Mouse (Mus musculus) intestine, postnatal 0 days (tissue): ENCODE results near the gene Bst1. TPM values are rescaled to one million over a fixed set of nuclear protein-coding genes. Genes with fewer than 3 reads are reported as not detected.

Experiments
- ATAC-seq: fragments of 200-750 bp; cut with Nextera tagmentation; 2 replicates; pipeline ENCODE4 v1.8.0; 2017; ENCODE audit warnings: mild to moderate bottlenecking, moderate TSS enrichment, moderate library complexity
- H3K27ac ChIP-seq: fragments of 300-500 bp; sonication (generic); 2 replicates; pipeline ENCODE4 v1.5.1; 2014; ENCODE audit warnings: mild to moderate bottlenecking, low read depth, low read length, moderate library complexity
- H3K27me3 ChIP-seq: fragments of 300-500 bp; sonication (generic); replicated peaks from 2 replicates; pipeline ENCODE4 v1.6.1; 2014; ENCODE audit warnings: low read length, mixed read lengths; ENCODE audit not compliant: control insufficient read depth, insufficient read depth
- H3K36me3 ChIP-seq: fragments of 300-500 bp; sonication (generic); 2 replicates; pipeline ENCODE4 v1.6.1; 2014; ENCODE audit warnings: mild to moderate bottlenecking, moderate library complexity; ENCODE audit not compliant: control insufficient read depth, insufficient read depth
- H3K4me1 ChIP-seq: fragments of 300-500 bp; sonication (generic); replicated peaks from 2 replicates; pipeline ENCODE4 v1.6.1; 2014; ENCODE audit warnings: antibody characterized with exemption, low read length, mixed read lengths; ENCODE audit not compliant: control insufficient read depth, insufficient read depth
- H3K4me2 ChIP-seq: fragments of 300-500 bp; sonication (generic); replicated peaks from 2 replicates; pipeline ENCODE4 v1.6.1; 2014; ENCODE audit warnings: low read depth, mild to moderate bottlenecking, moderate library complexity
- H3K4me3 ChIP-seq: fragments of 300-500 bp; sonication (generic); 2 replicates; pipeline ENCODE4 v1.5.1; 2014; ENCODE audit warnings: low read depth, low read length
- H3K9ac ChIP-seq: fragments of 300-500 bp; sonication (generic); 2 replicates; pipeline ENCODE4 v1.6.1; 2014; ENCODE audit warnings: mild to moderate bottlenecking, low read depth, low read length
- H3K9me3 ChIP-seq: fragments of 300-500 bp; sonication (generic); 2 replicates; pipeline ENCODE4 v1.6.1; 2016; ENCODE audit warnings: mixed run types; ENCODE audit not compliant: control insufficient read depth
- CTCF ChIP-seq: sonication (generic); IDR thresholded peaks from 2 replicates; pipeline ENCODE4 v1.5.1; 2016; ENCODE audit warnings: low read depth, mild to moderate bottlenecking, control low read depth, antibody characterized with exemption, moderate library complexity
- WGBS: fragments of 180-500 bp; shearing (Covaris S2); extraction: QIAGEN DNeasy Blood & Tissue Kit; methylation state at CpG from one replicate; pipeline ENCODE4 v1.1.7; 2014; 5-methylcytosine and 5-hydroxymethylcytosine counted together
- polyA plus RNA-seq: library from polyadenylated mRNA; unstranded; fragments of >200 nt; fragmentation: Nextera tagmentation; extraction: Ambion mirVana; gene quantifications from 2 replicates; pipeline ENCODE4 v1.2.1, GENCODE M21; 2015

Gene Bst1
- polyA plus RNA-seq, 1 experiment from 2014 or later: 142 TPM

DNA sequence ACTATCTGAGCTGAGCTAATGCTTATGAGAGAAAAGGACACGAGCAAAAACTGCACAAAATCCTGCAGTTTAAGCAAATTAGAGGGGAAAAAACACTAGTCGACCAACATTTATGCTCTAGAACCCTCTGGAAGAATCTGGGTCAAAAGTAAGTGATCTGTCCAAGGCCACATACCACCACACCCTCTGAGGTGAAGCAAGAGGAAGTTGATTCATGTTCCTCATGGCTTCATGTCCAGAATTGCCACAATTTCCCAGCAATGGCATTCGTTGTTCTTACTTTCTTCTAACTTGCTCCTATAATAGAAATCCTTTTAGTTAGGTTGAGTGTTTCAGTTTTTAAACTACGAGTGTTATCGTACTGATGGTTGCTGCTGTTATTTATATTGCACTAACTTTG is 19.2 kb upstream of the Bst1 start:
- no peaks in the 10 kb centered on the region for H3K27me3 ChIP-seq

DNA sequence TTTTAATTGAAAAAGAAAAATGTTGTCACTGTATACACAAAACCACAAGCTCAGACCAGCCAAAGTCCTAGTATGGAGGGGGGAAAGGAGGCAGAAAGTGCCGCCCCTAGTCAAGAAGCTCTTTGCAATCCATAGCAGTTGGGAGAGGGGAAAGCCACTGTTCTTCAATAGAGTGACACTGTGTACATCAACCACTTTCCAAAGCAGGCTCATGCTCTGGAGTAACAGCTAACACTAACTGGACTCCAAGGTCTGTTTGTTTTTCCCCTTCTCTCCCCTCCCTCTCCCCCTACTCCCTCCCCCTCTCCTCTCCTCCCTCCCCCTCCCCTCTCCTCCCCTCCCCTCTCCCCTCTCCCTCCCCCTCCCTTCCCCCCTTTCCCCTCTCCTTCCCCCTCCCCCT is 18.0 kb upstream of the Bst1 start:
- Histone ChIP-seq H3K9me3 (no peaks in the 10 kb centered on the region), H3K4me2 (no peak overlapping the region), H3K36me3 (no peaks in the 10 kb centered on the region), H3K4me3 (no peak overlapping the region), H3K27ac (no peak overlapping the region), H3K4me1 (no peaks in the 10 kb centered on the region), H3K9ac (no peak overlapping the region), H3K27me3 (no peaks in the 10 kb centered on the region)
- no peak for TF ChIP-seq CTCF
- WGBS: 85% methylated on average over 1 of the region's 1 CpGs
- ATAC-seq: no peak

More for the DNA sequence above, 19.2 kb upstream of the Bst1 start:
- Histone ChIP-seq H3K9ac (no peak overlapping the region), H3K4me1 (no peaks in the 10 kb centered on the region), H3K27ac (no peak overlapping the region), H3K9me3 (no peaks in the 10 kb centered on the region), H3K4me3 (no peak overlapping the region), H3K4me2 (no peak overlapping the region), H3K36me3 (no peaks in the 10 kb centered on the region)
- ATAC-seq: peak; percentile 54; the same call in 1 of the 2 replicates
- no peak for TF ChIP-seq CTCF
- 57% methylated on average over 5 of the region's 5 CpGs for WGBS

DNA sequence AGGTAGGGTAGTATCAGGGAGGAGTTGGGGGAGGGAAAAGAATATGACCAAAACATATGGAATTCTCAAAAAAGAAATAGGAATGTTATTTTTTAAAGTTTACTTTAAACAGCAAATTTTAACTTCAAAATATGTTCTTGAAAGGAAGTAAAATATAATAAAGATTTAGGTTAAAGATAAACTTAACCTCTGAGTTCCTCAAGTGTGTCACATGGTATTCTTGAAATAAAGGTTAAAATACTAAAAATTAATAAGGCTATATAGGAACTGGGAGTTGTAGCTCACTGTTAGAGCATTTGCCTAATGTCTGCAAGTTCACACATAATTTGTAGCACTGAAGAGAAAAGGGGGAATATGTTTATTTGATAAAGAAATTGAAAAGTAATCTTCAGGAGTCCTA is 17.4 kb upstream of the Bst1 start:
- TF ChIP-seq CTCF: no peak
- ATAC-seq: no peak

DNA sequence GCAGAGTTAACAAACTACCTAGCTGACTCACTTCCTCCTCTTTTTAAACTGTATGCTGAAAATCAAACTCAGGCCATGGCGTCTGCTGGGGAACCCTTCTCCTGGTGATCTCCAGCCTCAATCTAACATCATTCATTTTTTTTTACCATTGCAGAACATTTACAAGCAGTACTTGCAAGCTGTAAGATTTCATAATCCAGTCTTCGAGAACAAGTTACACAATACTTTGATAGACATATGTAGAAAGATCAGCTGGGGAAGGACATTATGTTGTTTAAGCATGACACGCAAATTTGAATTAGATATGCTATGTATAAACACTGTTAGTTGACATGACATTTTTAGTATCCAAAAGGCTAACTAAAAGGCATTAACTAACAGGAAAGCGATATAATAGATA is 16.9 kb upstream of the Bst1 start:
- TF ChIP-seq CTCF: no peak
- H3K9me3 ChIP-seq: no peaks in the 10 kb centered on the region
- 52% methylated on average over 4 of the region's 4 CpGs for WGBS
- no peaks in the 10 kb centered on the region for H3K27me3 ChIP-seq
- H3K27ac ChIP-seq: 0 out of 2 replicates have a peak overlapping the region, but pooled peaks have one; percentile 46
- H3K4me1 ChIP-seq: no peaks in the 10 kb centered on the region
- H3K36me3 ChIP-seq: no peaks in the 10 kb centered on the region
- no peak overlapping the region for H3K9ac ChIP-seq
- no peak overlapping the region for H3K4me2 ChIP-seq
- no peak for ATAC-seq
- no peak overlapping the region for H3K4me3 ChIP-seq

More for the DNA sequence above, 17.4 kb upstream of the Bst1 start:
- Histone ChIP-seq H3K9me3 (no peaks in the 10 kb centered on the region), H3K27me3 (no peaks in the 10 kb centered on the region), H3K4me3 (no peak overlapping the region), H3K9ac (no peak overlapping the region), H3K4me1 (no peaks in the 10 kb centered on the region), H3K36me3 (no peaks in the 10 kb centered on the region), H3K4me2 (no peak overlapping the region), H3K27ac (no peak overlapping the region)

DNA sequence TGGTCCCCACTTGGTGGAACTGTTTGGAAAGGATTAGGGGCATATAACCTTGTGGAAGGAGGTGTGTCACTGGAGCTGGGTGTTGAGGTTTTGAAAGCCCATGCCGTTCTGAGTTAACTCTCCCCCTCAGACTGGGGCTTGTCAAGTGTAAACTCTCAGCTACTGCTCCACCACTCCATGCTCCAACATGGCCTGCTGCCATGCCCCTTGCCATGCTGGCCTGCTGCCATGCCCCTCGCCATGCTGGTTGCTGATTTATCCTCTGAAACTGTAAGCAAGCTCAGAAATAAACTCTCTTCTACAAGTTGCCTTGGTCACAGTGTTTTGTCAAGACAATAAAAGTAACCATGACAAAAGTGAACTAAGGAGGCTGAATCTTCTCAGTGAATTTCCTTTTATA is 13.3 kb upstream of the Bst1 start:
- H3K4me2 ChIP-seq: no peak overlapping the region
- 80% methylated on average over 2 of the region's 2 CpGs for WGBS
- H3K9me3 ChIP-seq: no peaks in the 10 kb centered on the region
- H3K4me1 ChIP-seq: 0 out of 2 replicates have a peak, but pooled peaks cover 6% of the 10 kb centered on the region
- H3K4me3 ChIP-seq: no peak overlapping the region
- no peaks in the 10 kb centered on the region for H3K36me3 ChIP-seq
- no peak for ATAC-seq
- TF ChIP-seq CTCF: no peak
- H3K27ac ChIP-seq: no peak overlapping the region
- no peaks in the 10 kb centered on the region for H3K27me3 ChIP-seq
- H3K9ac ChIP-seq: no peak overlapping the region

DNA sequence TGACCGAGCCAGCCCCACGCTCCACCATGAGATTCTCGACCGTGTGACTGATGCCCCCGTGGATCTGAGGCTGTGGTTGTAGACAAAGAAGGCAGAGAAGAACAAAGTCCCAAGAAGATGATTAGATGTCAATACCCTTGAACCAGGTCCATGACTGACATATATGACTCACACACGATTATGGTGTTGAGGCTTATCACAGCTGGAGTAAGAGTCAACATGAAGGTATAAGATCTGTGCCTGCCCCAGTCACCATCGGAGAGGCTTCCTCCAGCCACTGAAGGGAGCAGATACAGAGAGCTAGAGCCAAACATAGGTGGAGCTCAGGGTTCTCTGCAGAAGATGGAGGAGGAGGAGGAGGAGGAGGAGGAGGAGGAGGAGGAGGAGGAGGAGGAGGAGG is 12.3 kb upstream of the Bst1 start:
- Histone ChIP-seq H3K9ac (no peak overlapping the region), H3K36me3 (no peaks in the 10 kb centered on the region), H3K4me3 (no peak overlapping the region), H3K9me3 (no peaks in the 10 kb centered on the region), H3K4me2 (no peak overlapping the region), H3K27me3 (no peaks in the 10 kb centered on the region), H3K27ac (no peak overlapping the region), H3K4me1 (0 out of 2 replicates have a peak, but pooled peaks cover 11% of the 10 kb centered on the region)
- WGBS: 66% methylated on average over 7 of the region's 7 CpGs
- ATAC-seq: peak; percentile 72
- TF ChIP-seq CTCF: no peak

DNA sequence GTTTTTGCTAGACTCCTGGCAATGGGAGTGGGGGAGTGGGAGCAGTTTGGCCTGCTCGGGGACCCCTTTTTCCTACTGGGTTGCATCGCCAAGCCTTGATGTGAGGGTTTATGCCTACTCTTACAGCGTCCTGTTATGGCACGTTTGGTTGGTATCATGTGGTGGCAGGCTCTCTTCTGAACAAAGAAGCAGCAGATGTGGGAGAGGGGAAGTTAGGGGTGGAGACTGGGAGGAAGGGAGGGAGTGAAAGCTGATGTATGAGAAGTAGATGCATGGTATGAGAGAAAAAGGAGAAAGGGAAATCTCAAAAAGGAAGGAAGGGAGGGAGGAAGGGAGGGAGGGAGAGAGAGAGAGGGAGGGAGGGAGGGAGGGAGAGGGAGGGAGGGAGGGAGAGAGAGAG is 11.8 kb upstream of the Bst1 start:
- WGBS: 91% methylated on average over 4 of the region's 4 CpGs
- ATAC-seq: no peak
- TF ChIP-seq CTCF: no peak
- Histone ChIP-seq H3K4me3 (no peak overlapping the region), H3K27me3 (no peaks in the 10 kb centered on the region), H3K9me3 (no peaks in the 10 kb centered on the region), H3K4me1 (0 out of 2 replicates have a peak, but pooled peaks cover 11% of the 10 kb centered on the region), H3K4me2 (no peak overlapping the region), H3K36me3 (no peaks in the 10 kb centered on the region), H3K9ac (no peak overlapping the region), H3K27ac (0 out of 2 replicates have a peak overlapping the region, but pooled peaks have one; percentile 64)
